Mouse (Mus musculus) testis, adult 2 months (tissue): ENCODE measurements at regions not wholly inside any gene's neighbourhood (a gene's known extent, or its start where the extent isn't known, plus 50 kb on each side); places are given as distances from the start of the nearest gene placed in this dataset.

Experiments used
- CTCF ChIP-seq: fragments of 200-500 bp; IDR thresholded peaks from 2 replicates; pipeline ENCODE4 v1.5.1; 2012; ENCODE audit warnings: low read depth, mild to moderate bottlenecking, inconsistent platforms, low read length, moderate library complexity; ENCODE audit not compliant: control insufficient read depth, insufficient read depth, insufficient replicate concordance
- POLR2A ChIP-seq: fragments of 200-500 bp; IDR thresholded peaks from 2 replicates; pipeline ENCODE4 v1.6.1; 2012; ENCODE audit warnings: low read depth, mild to moderate bottlenecking, inconsistent platforms, low read length, moderate library complexity; ENCODE audit not compliant: control insufficient read depth

DNA sequence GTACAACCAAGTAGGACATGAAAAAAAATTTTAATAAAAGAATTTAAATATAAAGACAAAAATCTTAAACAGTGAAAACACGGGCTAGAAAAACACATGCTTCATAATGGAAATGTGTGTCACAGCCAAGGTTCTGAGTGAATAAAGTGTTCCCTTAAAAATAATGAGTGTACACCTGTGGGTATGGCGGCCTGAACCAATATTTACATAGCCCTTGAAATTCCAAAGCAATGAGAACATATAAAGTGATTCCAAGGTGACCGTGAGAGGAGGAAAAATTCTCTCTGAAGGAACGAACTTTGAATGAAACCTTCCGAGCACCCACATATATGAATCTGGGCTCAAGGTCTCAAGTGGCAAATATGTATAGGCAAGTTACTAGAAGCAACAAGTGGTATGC is 104.2 kb upstream of the Plxnc1 start:
- no peak for TF ChIP-seq CTCF
- TF ChIP-seq POLR2A, result no peak
